Mouse (Mus musculus): ENCODE measurements around the gene Dhx29.

DNA sequence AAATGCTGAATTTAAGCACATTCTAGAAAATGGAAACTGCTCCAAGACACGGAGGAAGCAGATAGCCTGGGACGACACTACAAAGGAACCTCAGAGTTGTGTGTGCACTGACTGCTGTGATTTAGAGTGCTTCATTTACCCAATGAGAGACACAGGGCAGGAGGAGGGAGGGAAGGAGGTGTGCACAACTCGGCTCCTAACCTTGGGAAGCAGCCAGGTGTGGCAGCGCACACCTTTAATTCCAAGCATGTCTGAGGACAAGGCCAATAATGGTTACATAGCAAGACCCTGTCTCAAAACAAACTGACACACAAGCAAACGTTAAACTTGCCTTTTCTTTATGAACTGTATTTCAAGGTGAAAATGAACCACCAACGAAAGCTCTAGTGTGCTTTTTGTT, 2.0 kb upstream of the Dhx29 start:
- TF ChIP-seq POLR2A (IDR thresholded peaks at IDR 0.05; ENCODE audit: extremely low read depth, insufficient read depth, low read length) (no peak), CTCF (IDR thresholded peaks at IDR 0.05; ENCODE audit: extremely low read depth, insufficient read depth, low read length) (no peak)

All from cortical plate, adult 2 months (tissue).